ENCODE assay signal across 19 mouse cellular contexts in the genomic region with DNA sequence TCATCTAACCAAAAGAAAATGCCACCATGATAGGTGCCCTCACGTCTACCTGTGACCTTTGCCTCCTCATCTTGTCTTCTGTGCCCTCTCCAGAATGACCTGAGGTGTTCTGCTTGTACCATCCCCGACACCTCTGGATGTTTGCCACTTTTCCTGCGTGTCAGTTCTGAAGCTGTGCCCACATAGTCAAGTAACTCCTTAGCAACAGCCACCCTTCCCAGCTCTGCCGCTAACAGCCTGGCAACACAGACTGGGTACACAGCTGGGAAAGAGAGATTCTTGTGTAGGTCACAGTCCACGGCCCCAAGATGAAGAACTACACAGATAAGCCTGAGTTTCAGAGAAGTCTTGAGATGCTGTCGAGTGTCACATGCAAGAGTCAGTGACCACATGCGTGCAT.
"Had no signal": no experiment of that assay in that cellular context is flagged by ENCODE, and none has a peak within 500 bp of the region (broad histone marks: within the 10 kb centered on the region; RNA-seq: fewer than 3 reads in every experiment).

No protein-coding gene starts in this region.

- H3K4me3 ChIP-seq: left cerebral cortex, adult 2 months; limb, embryonic 10.5 days; limb, embryonic 13.5 days; liver, embryonic 12.5 days; liver, embryonic 15.5 days; lung, embryonic 15.5 days had no signal

- H3K27ac ChIP-seq: kidney, postnatal 0 days; left cerebral cortex, adult 2 months; limb, embryonic 10.5 days; limb, embryonic 13.5 days; liver, embryonic 12.5 days; liver, embryonic 15.5 days; lung, embryonic 15.5 days had no signal

- H3K4me2 ChIP-seq: limb, embryonic 13.5 days; liver, embryonic 12.5 days; liver, embryonic 15.5 days; lung, embryonic 15.5 days had no signal

- H3K9ac ChIP-seq: limb, embryonic 13.5 days; liver, embryonic 12.5 days; liver, embryonic 15.5 days; lung, embryonic 15.5 days had no signal

- H3K27me3 ChIP-seq: limb, embryonic 13.5 days; liver, embryonic 12.5 days; liver, embryonic 15.5 days; lung, embryonic 15.5 days had no signal

- H3K4me1 ChIP-seq: liver, embryonic 12.5 days; liver, embryonic 15.5 days; lung, embryonic 15.5 days had no signal

- H3K9me3 ChIP-seq: limb, embryonic 10.5 days; limb, embryonic 13.5 days; liver, embryonic 15.5 days; lung, embryonic 15.5 days had no signal

- ATAC-seq: intestine, postnatal 0 days; liver, embryonic 12.5 days had no signal

- H3K36me3 ChIP-seq: limb, embryonic 10.5 days; limb, embryonic 13.5 days; liver, embryonic 12.5 days; liver, embryonic 15.5 days; lung, embryonic 15.5 days had no signal

- DNase-seq: kidney, adult 2 months; kidney, postnatal 25 days; liver; lung, adult 18-20 months; lung, postnatal 10 days; lung, postnatal 36 days; midbrain, embryonic 14.5 days; right cerebral cortex, adult 18-20 months; right cerebral cortex, postnatal 25 days; thymus, adult 18-20 months; thymus, postnatal 36 days had no signal
